Mouse (Mus musculus) liver, embryonic 16.5 days (tissue): ENCODE results near the gene Zfp202. TPM values are rescaled to one million over a fixed set of nuclear protein-coding genes. Genes with fewer than 3 reads are reported as not detected.
A peak's percentile ranks its signal among the peaks of the same experiment; 100 is the strongest.
"Not testable (repeated sequence)": the region's sequence is repeated elsewhere in the genome, so short reads cannot be mapped to it uniquely, and the experiment has no call there.

Experiments used
- ATAC-seq: fragments of 200-750 bp; cut with Nextera tagmentation; 2 replicates; pipeline ENCODE4 v1.8.0; 2017; ENCODE audit warnings: low read depth, mild to moderate bottlenecking, moderate number of reproducible peaks, moderate library complexity
- H3K27ac ChIP-seq: fragments of 300-500 bp; sonication (generic); 2 replicates; pipeline ENCODE4 v1.5.1; 2014; ENCODE audit warnings: mild to moderate bottlenecking, low read length
- H3K27me3 ChIP-seq: fragments of 300-500 bp; sonication (generic); 2 replicates; pipeline ENCODE4 v1.6.1; 2014; ENCODE audit warnings: low read depth, low read length, mixed read lengths; ENCODE audit not compliant: control insufficient read depth, insufficient read depth
- H3K36me3 ChIP-seq: fragments of 300-500 bp; sonication (generic); 2 replicates; pipeline ENCODE4 v1.6.1; 2014; ENCODE audit warnings: mild to moderate bottlenecking; ENCODE audit not compliant: control insufficient read depth, insufficient read depth
- H3K4me1 ChIP-seq: fragments of 300-500 bp; sonication (generic); 2 replicates; pipeline ENCODE4 v1.6.1; 2014; ENCODE audit warnings: low read depth, low read length, mixed read lengths; ENCODE audit not compliant: control insufficient read depth
- H3K4me2 ChIP-seq: fragments of 300-500 bp; sonication (generic); 2 replicates; pipeline ENCODE4 v1.6.1; 2014; ENCODE audit warnings: low read depth, low read length, mixed read lengths
- H3K4me3 ChIP-seq: fragments of 300-500 bp; sonication (generic); 2 replicates; pipeline ENCODE4 v1.5.1; 2014; ENCODE audit warnings: low read depth, mild to moderate bottlenecking, low read length
- H3K9ac ChIP-seq: fragments of 300-500 bp; sonication (generic); 2 replicates; pipeline ENCODE4 v1.6.1; 2014; ENCODE audit warnings: low read depth, low read length
- H3K9me3 ChIP-seq: fragments of 300-500 bp; sonication (generic); replicated peaks from 2 replicates; pipeline ENCODE4 v1.6.1; 2016; ENCODE audit warnings: low read length; ENCODE audit not compliant: control insufficient read depth
- WGBS: fragments of 180-500 bp; shearing (Covaris S2); extraction: QIAGEN DNeasy Blood & Tissue Kit; methylation state at CpG from one replicate; pipeline ENCODE4 v1.1.7; 2014; ENCODE audit not compliant: insufficient replicate concordance; 5-methylcytosine and 5-hydroxymethylcytosine counted together
- polyA plus RNA-seq: library from polyadenylated mRNA; unstranded; fragments of >200 nt; fragmentation: Nextera tagmentation; extraction: Ambion mirVana; gene quantifications from 2 replicates; pipeline ENCODE4 v1.2.1, GENCODE M21; 2015

The Zfp202 gene
- 0.72 and 0.79 TPM in 2 replicates for polyA plus RNA-seq

GRCm38 (mm10) chr9:40192098-40193038, at the start of gene Zfp202:
TSS of gene Zfp202 (plus strand) at chr9:40192316.
- WGBS = under 1% methylated on average over 57 of the region's 63 CpGs
- no peak within 1 kb of the TSS for H3K27ac ChIP-seq
- H3K36me3 ChIP-seq = no peaks in the 10 kb centered on the region
- no peaks in the 10 kb centered on the region for H3K9me3 ChIP-seq
- peak within 1 kb of the TSS; percentile 67 for H3K4me2 ChIP-seq
- peak within 1 kb of the TSS; percentile 69 for H3K4me3 ChIP-seq
- H3K27me3 ChIP-seq = no peaks in the 10 kb centered on the region
- peaks cover 3% of the 10 kb centered on the region for H3K4me1 ChIP-seq
- peak within 1 kb of the TSS; percentile 66 for H3K9ac ChIP-seq
- peak; percentile 87 for ATAC-seq

GRCm38 (mm10) chr9:40155118-40155644, 36.9 kb upstream of the Zfp202 start:
- WGBS = 49% methylated on average over 4 of the region's 4 CpGs
- no peak for ATAC-seq
- Histone ChIP-seq H3K9me3 (no peaks in the 10 kb centered on the region), H3K27ac (no peak overlapping the region), H3K36me3 (no peaks in the 10 kb centered on the region), H3K4me2 (no peak overlapping the region), H3K9ac (no peak overlapping the region), H3K4me1 (no peaks in the 10 kb centered on the region), H3K4me3 (no peak overlapping the region), H3K27me3 (no peaks in the 10 kb centered on the region)

DNA sequence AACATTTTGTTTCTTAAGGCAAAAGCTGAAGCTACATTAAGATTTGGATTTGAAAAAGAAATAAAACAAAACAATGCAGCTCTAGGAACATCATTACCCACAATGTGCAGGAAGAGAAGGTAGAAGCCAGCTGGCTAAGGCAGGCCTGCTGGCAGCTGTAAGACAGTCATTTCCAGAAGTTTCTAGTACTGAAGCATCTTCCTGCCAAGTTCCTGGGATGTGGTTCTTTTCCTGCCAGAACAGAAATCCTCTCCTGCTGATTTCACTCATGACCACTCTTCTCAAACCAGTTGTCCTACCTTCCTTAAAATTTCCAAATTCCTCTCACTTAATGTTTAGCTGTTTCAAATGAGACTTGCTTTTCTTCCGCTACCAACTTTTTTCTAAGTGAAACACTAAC, 25.7 kb upstream of the Zfp202 start:
- 76% methylated on average over 1 of the region's 1 CpGs for WGBS
- H3K27ac ChIP-seq = no peak overlapping the region
- no peak overlapping the region for H3K4me3 ChIP-seq
- H3K4me2 ChIP-seq = no peak overlapping the region
- no peaks in the 10 kb centered on the region for H3K36me3 ChIP-seq
- no peaks in the 10 kb centered on the region for H3K9me3 ChIP-seq
- no peak overlapping the region for H3K9ac ChIP-seq
- no peaks in the 10 kb centered on the region for H3K4me1 ChIP-seq
- H3K27me3 ChIP-seq = no peaks in the 10 kb centered on the region
- no peak for ATAC-seq

- H3K4me1 ChIP-seq = no peaks in the 10 kb centered on the region
- no peaks in the 10 kb centered on the region for H3K27me3 ChIP-seq
- WGBS = 65% methylated on average over 6 of the region's 6 CpGs
- no peak for ATAC-seq
- H3K9me3 ChIP-seq = no peaks in the 10 kb centered on the region
- no peak overlapping the region for H3K27ac ChIP-seq
- H3K4me2 ChIP-seq = no peak overlapping the region
- no peak overlapping the region for H3K9ac ChIP-seq
- no peak overlapping the region for H3K4me3 ChIP-seq
- no peaks in the 10 kb centered on the region for H3K36me3 ChIP-seq
Measured at GRCm38 (mm10) chr9:40177017-40177416, 15.1 kb upstream of the Zfp202 start.

DNA sequence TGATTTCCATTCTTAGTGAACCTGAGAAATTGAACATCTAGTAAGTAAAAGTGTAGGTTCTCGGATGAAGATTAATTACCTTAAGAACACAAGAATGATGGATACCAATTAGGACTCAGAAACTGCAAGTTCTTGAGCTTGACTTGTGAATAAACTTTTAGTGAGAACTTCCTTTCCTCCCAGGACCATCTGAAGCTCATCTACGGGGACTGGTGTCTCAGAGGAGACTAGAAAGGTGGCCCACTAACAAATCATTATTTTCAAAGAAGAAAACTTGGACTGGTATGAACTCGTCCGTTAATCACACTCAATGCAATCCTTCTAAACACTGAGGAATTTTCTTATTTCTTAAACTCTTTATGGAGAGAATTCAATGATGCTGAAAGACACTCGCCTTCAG, 11.5 kb upstream of the Zfp202 start, which contains the start of gene Olfr986:
Gene Olfr986, plus strand, starts transcription at position 301 of the 400 bp plus-strand sequence.
- H3K4me2 ChIP-seq = no peak within 1 kb of the TSS
- H3K4me3 ChIP-seq = no peak within 1 kb of the TSS
- no peaks in the 10 kb centered on the region for H3K4me1 ChIP-seq
- no peak within 1 kb of the TSS for H3K9ac ChIP-seq
- WGBS = 67% methylated on average over 5 of the region's 5 CpGs
- H3K36me3 ChIP-seq = no peaks in the 10 kb centered on the region
- H3K9me3 ChIP-seq = no peaks in the 10 kb centered on the region
- no peak for ATAC-seq
- no peaks in the 10 kb centered on the region for H3K27me3 ChIP-seq
- H3K27ac ChIP-seq = no peak within 1 kb of the TSS

GRCm38 (mm10) chr9:40185166-40185565, 7.0 kb upstream of the Zfp202 start:
- not testable (repeated sequence) for H3K27me3 ChIP-seq, H3K4me2 ChIP-seq, H3K4me3 ChIP-seq, H3K4me1 ChIP-seq, H3K27ac ChIP-seq, ATAC-seq, H3K9ac ChIP-seq, H3K36me3 ChIP-seq, H3K9me3 ChIP-seq
- 57% methylated on average over 2 of the region's 2 CpGs for WGBS

- Histone ChIP-seq H3K4me3 (peak overlapping the region; percentile 69), H3K9ac (no peak overlapping the region)
Measured at GRCm38 (mm10) chr9:40191086-40191876, 835 bp upstream of the Zfp202 start.

DNA sequence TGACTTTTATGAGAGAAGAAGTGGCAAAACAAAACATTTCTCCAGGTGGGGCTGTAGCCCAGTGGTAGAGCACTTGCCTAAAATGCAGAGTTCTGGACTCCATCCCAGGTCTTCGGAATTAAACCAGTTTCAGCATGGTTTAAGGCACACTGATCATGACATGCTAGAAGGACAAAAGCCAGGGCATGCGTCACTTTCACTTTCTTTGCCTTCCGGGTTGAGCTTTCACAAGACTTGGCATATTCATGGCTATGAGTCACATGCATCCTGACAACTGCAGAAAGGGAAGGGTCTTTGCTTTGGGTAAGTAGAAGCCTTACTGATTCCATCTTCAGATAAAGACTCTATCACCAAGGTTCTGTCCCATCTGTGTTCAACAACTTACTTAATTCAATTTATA, 3.9 kb downstream of the Zfp202 start:
- no peak overlapping the region for H3K4me2 ChIP-seq
- no peaks in the 10 kb centered on the region for H3K36me3 ChIP-seq
- no peak overlapping the region for H3K27ac ChIP-seq
- H3K9ac ChIP-seq = no peak overlapping the region
- H3K27me3 ChIP-seq = no peaks in the 10 kb centered on the region
- no peak overlapping the region for H3K4me3 ChIP-seq
- H3K4me1 ChIP-seq = peaks cover 3% of the 10 kb centered on the region
- ATAC-seq = no peak
- WGBS = 64% methylated on average over 3 of the region's 3 CpGs
- H3K9me3 ChIP-seq = no peaks in the 10 kb centered on the region

More at GRCm38 (mm10) chr9:40191086-40191876, 835 bp upstream of the Zfp202 start:
- Histone ChIP-seq H3K4me1 (peaks cover 3% of the 10 kb centered on the region), H3K27ac (no peak overlapping the region), H3K4me2 (peak overlapping the region; percentile 67), H3K36me3 (no peaks in the 10 kb centered on the region), H3K27me3 (no peaks in the 10 kb centered on the region), H3K9me3 (no peaks in the 10 kb centered on the region)
- WGBS = 77% methylated on average over 8 of the region's 9 CpGs
- no peak for ATAC-seq
